Comparison of ENCODE assay signal across 8 mouse cellular contexts in genomic region chr13:12460881-12461729, GRCm38 (mm10). TPM values are rescaled to one million over a fixed set of nuclear protein-coding genes. Genes with fewer than 3 reads are reported as not detected.
DNase-seq lines count a peak whose midpoint lies in the region; ATAC-seq lines count a peak whose summit lies in the region.

No protein-coding gene starts in this region.

- peak; percentile 81 for DNase-seq in R1 (ENCODE audit: low read depth, low spot score)
- DNase-seq in cerebellum, postnatal 14 days = peak; percentile 91 to 92
- DNase-seq in frontal cortex, postnatal 14 days (ENCODE audit: low spot score in 2 of 2) = peak; percentile 76 to 81
- peak; percentile 75 to 78 for DNase-seq in layer of hippocampus, postnatal 25 days (ENCODE audit: extremely low spot score in 1 of 2, low spot score in 1 of 2)
- peak; percentile 95 for DNase-seq in lung, postnatal 14 days
- peak; percentile 95 for DNase-seq in ovary, postnatal 36 days (ENCODE audit: low spot score)
- DNase-seq in thymus, postnatal 14 days = peak; percentile 97

- under 1% methylated on average over 59 of the region's 59 CpGs for WGBS in hindbrain, embryonic 13.5 days

- H3K4me3 ChIP-seq in hindbrain, embryonic 13.5 days = peak overlapping the region; percentile 69

- H3K9me3 ChIP-seq in hindbrain, embryonic 13.5 days = no peaks in the 10 kb centered on the region

- peak overlapping the region; percentile 83 for H3K9ac ChIP-seq in hindbrain, embryonic 13.5 days

- peaks cover 8% of the 10 kb centered on the region for H3K36me3 ChIP-seq in hindbrain, embryonic 13.5 days

- peak overlapping the region; percentile 76 for H3K27ac ChIP-seq in hindbrain, embryonic 13.5 days

- no peaks in the 10 kb centered on the region for H3K27me3 ChIP-seq in hindbrain, embryonic 13.5 days

- H3K4me1 ChIP-seq in hindbrain, embryonic 13.5 days (replicated peaks) = peaks cover 18% of the 10 kb centered on the region

- H3K4me2 ChIP-seq in hindbrain, embryonic 13.5 days = peak overlapping the region; percentile 75

- ATAC-seq in hindbrain, embryonic 13.5 days (ENCODE audit: low FRiP score) = peak; percentile 95

RNA-seq across cellular contexts. Expression of gene Lgals8, which starts 3.6 kb away (rescaled TPM):
- polyA plus RNA-seq in hindbrain, embryonic 13.5 days (2015; fragmentation: Nextera tagmentation; extraction: Ambion mirVana) = 16.0 and 20.0 TPM in 2 replicates
- total RNA-seq in layer of hippocampus, postnatal 25 days (2021) = 10 to 100 TPM; 27.1 to 34.3 TPM

RNA-seq across cellular contexts. Expression of gene Edaradd, which starts 59.1 kb away (rescaled TPM):
- 0.93 and 1.6 TPM in 2 replicates for polyA plus RNA-seq in hindbrain, embryonic 13.5 days (2015; fragmentation: Nextera tagmentation; extraction: Ambion mirVana)
- total RNA-seq in layer of hippocampus, postnatal 25 days (2021) = under 1 TPM; 0.22 to 0.28 TPM

Comparison
In these comparisons a context has a peak if more than half of its experiments do, and no peak if none do; other contexts are left out.
1. Peak in every context shown above with its lines: DNase-seq, ATAC-seq, H3K4me3 ChIP-seq and H3K27ac ChIP-seq.